Mouse (Mus musculus): ENCODE results near the gene Nop56. TPM values are rescaled to one million over a fixed set of nuclear protein-coding genes. Genes with fewer than 3 reads are reported as not detected.

Nop56 gene
- polyA plus RNA-seq, 1 experiment from 2014 or later, result 104 TPM

DNA sequence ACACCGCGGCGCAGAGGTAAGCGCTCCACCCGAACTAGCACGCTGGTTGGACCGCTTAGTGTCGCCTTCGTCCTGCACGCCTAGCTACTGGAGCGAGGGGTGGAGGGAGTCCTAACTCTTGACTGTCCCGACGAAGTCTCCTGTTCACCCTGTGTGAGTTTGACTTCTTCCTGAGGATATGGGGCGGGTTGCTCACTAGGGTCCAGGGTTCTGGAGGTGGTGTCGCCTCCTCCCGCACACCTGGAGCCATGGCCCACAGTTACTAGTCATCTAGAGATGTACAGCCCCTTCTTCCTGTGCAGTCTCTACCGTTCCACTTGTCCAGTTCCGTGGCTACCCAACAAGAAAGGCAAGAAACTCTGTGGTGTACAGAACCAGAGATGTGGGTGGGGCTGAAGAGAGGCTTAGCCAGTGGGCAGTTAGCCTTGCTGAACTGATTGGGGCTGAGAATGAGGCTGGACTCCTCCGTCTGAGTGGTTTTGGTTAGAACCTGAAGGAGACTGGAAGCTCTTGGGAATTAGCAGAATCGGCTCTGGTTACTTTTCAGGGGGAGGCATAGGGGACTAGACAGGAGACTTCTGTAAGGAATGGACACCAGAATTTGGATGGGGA, 22.0 kb downstream of the Nop56 start:
- no peak overlapping the region for H3K27ac ChIP-seq (replicated peaks)

DNA sequence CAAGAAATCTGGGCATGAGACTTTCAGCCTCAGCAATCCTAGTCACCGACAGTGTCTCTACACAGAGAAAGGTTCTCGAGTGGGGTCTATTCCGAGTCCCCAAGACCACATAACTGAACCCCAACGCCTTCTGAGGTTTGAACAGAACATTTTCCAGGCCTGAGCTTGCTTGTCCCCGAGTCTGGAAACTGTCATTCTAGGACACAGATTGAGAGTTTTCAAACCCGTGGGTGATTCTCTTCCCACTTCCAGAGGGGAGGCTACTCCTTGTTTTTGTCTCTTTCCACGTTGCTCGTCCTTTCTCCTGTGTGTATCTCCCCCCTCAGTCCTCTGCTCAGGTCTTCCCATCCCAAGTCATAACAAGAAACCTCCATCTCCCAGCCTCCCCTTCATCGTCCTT, 23.4 kb downstream of the Nop56 start:
- TF ChIP-seq EP300 (optimal IDR thresholded peaks at IDR 0.05) (no peak), CTCF (IDR thresholded peaks at IDR 0.05; ENCODE audit: low read depth) (no peak)
- Histone ChIP-seq H3K27me3 (ENCODE audit: control insufficient read depth, insufficient read depth, low read length) (no peaks in the 10 kb centered on the region), H3K4me1 (replicated peaks; ENCODE audit: control insufficient read depth, insufficient read depth) (no peaks in the 10 kb centered on the region), H3K9me3 (ENCODE audit: control insufficient read depth, low read length) (no peaks in the 10 kb centered on the region), H3K9ac (ENCODE audit: low read length) (no peak overlapping the region), H3K4me3 (ENCODE audit: low read depth, low read length) (no peak overlapping the region), H3K36me3 (ENCODE audit: control insufficient read depth, insufficient read depth, low read length) (no peaks in the 10 kb centered on the region), H3K27ac (replicated peaks) (no peak overlapping the region), H3K4me2 (replicated peaks; ENCODE audit: low read depth) (no peak overlapping the region)
- ATAC-seq (ENCODE audit: low FRiP score, low TSS enrichment), result no peak
- 86% methylated on average over 9 of the region's 9 CpGs for WGBS
- no peak for DNase-seq (ENCODE audit: low spot score)

More for the DNA sequence above, 22.0 kb downstream of the Nop56 start:
- TF ChIP-seq EP300 (optimal IDR thresholded peaks at IDR 0.05) (no peak), CTCF (IDR thresholded peaks at IDR 0.05; ENCODE audit: low read depth) (no peak)
- Histone ChIP-seq H3K27me3 (ENCODE audit: control insufficient read depth, insufficient read depth, low read length) (no peaks in the 10 kb centered on the region), H3K4me3 (ENCODE audit: low read depth, low read length) (peak overlapping the region; percentile 68), H3K36me3 (ENCODE audit: control insufficient read depth, insufficient read depth, low read length) (no peaks in the 10 kb centered on the region), H3K4me1 (replicated peaks; ENCODE audit: control insufficient read depth, insufficient read depth) (no peaks in the 10 kb centered on the region), H3K4me2 (replicated peaks; ENCODE audit: low read depth) (peak overlapping the region; percentile 70), H3K9me3 (ENCODE audit: control insufficient read depth, low read length) (no peaks in the 10 kb centered on the region), H3K9ac (ENCODE audit: low read length) (peak overlapping the region; percentile 75)
- ATAC-seq (ENCODE audit: low FRiP score, low TSS enrichment) (no peak), DNase-seq (ENCODE audit: low spot score) (peak; percentile 23)
- WGBS, result 3% methylated on average over 20 of the region's 20 CpGs

DNA sequence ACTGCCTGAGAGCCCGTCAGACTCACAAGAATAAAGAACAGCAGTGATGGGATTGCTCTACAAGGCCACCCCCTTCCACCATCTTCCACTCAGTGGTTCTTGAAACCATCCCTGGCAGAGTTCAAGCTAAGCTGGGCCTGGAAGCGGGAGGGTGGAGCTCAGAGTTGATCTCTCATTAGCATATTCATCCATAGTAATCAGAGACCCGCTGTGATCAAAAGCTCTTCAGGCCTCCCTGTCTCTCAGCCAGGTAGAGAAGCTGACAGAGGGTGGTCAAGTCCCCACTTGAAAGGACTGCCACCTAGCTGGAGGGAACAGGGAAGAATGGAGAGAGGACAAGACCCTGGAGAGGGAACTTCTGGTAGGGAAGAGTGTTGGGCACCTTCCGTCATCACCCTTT, 28.8 kb downstream of the Nop56 start:
- WGBS, result 69% methylated on average over 4 of the region's 4 CpGs
- TF ChIP-seq CTCF (IDR thresholded peaks at IDR 0.05; ENCODE audit: low read depth), result no peak
- no peak for TF ChIP-seq EP300 (optimal IDR thresholded peaks at IDR 0.05)
- no peaks in the 10 kb centered on the region for H3K9me3 ChIP-seq (ENCODE audit: control insufficient read depth, low read length)
- no peaks in the 10 kb centered on the region for H3K4me1 ChIP-seq (replicated peaks; ENCODE audit: control insufficient read depth, insufficient read depth)
- H3K9ac ChIP-seq (ENCODE audit: low read length), result no peak overlapping the region
- H3K27me3 ChIP-seq (ENCODE audit: control insufficient read depth, insufficient read depth, low read length), result no peaks in the 10 kb centered on the region
- no peak overlapping the region for H3K4me2 ChIP-seq (replicated peaks; ENCODE audit: low read depth)
- H3K36me3 ChIP-seq (ENCODE audit: control insufficient read depth, insufficient read depth, low read length), result no peaks in the 10 kb centered on the region
- DNase-seq (ENCODE audit: low spot score), result no peak
- H3K27ac ChIP-seq (replicated peaks), result no peak overlapping the region
- no peak for ATAC-seq (ENCODE audit: low FRiP score, low TSS enrichment)
- no peak overlapping the region for H3K4me3 ChIP-seq (ENCODE audit: low read depth, low read length)

DNA sequence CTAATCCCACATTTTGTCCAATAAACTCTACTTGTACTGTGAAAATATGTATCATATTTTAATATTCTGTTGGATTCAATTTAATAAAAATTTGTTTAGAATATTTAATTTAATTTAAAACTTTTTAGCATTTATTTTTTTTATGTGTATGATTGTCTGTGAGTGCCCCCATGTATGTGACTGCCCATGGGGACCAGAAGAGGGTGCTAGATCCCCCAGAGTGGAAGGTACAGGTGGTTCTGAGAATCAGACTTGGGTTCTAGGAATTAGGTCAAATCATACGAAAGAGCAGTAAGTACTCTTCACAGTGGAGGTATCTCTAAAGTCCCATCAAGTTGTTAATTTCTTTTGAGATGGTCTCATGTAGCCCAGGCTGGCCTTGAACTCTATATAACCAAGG, 52.8 kb downstream of the Nop56 start:
- no peak for ATAC-seq (ENCODE audit: low FRiP score, low TSS enrichment)
- WGBS, result 71% methylated on average over 1 of the region's 1 CpGs
- no peaks in the 10 kb centered on the region for H3K9me3 ChIP-seq (ENCODE audit: control insufficient read depth, low read length)
- no peak overlapping the region for H3K9ac ChIP-seq (ENCODE audit: low read length)
- H3K4me3 ChIP-seq (ENCODE audit: low read depth, low read length), result no peak overlapping the region
- TF ChIP-seq EP300 (optimal IDR thresholded peaks at IDR 0.05), result no peak
- TF ChIP-seq CTCF (IDR thresholded peaks at IDR 0.05; ENCODE audit: low read depth), result 0 out of 2 replicates have a peak, but pooled peaks have one; percentile 6
- H3K27ac ChIP-seq (replicated peaks), result no peak overlapping the region
- H3K36me3 ChIP-seq (ENCODE audit: control insufficient read depth, insufficient read depth, low read length), result no peaks in the 10 kb centered on the region
- DNase-seq (ENCODE audit: low spot score), result no peak
- no peak overlapping the region for H3K4me2 ChIP-seq (replicated peaks; ENCODE audit: low read depth)
- H3K27me3 ChIP-seq (ENCODE audit: control insufficient read depth, insufficient read depth, low read length), result no peaks in the 10 kb centered on the region
- no peaks in the 10 kb centered on the region for H3K4me1 ChIP-seq (replicated peaks; ENCODE audit: control insufficient read depth, insufficient read depth)

Other genes starting within 250 kb of the Nop56 start
- not detected in 2 replicates for gene Tgm6, start 162.0 kb upstream of the Nop56 start, polyA plus RNA-seq (2015; fragmentation: Nextera tagmentation; extraction: Ambion mirVana)
- 306 and 318 TPM in 2 replicates for gene Snrpb, start 95.0 kb upstream of the Nop56 start, polyA plus RNA-seq (2015; fragmentation: Nextera tagmentation; extraction: Ambion mirVana)
- gene Tmc2, start 79.2 kb upstream of the Nop56 start, polyA plus RNA-seq (2015; fragmentation: Nextera tagmentation; extraction: Ambion mirVana), result 0.02 TPM in 1 of 2 replicates, not detected in the other
- gene Idh3b, start 10.1 kb downstream of the Nop56 start, polyA plus RNA-seq (2015; fragmentation: Nextera tagmentation; extraction: Ambion mirVana), result 126 and 135 TPM in 2 replicates
- gene Ebf4, start 20.7 kb downstream of the Nop56 start, polyA plus RNA-seq (2015; fragmentation: Nextera tagmentation; extraction: Ambion mirVana), result 1.1 and 1.3 TPM in 2 replicates
- gene Cpxm1, start 123.1 kb downstream of the Nop56 start, polyA plus RNA-seq (2015; fragmentation: Nextera tagmentation; extraction: Ambion mirVana), result 14.6 and 19.1 TPM in 2 replicates
- gene Gm28372, start 130.8 kb downstream of the Nop56 start, polyA plus RNA-seq (2015; fragmentation: Nextera tagmentation; extraction: Ambion mirVana), result not detected in 2 replicates
- gene 1700020A23Rik, start 130.8 kb downstream of the Nop56 start, polyA plus RNA-seq (2015; fragmentation: Nextera tagmentation; extraction: Ambion mirVana), result not detected in 2 replicates
- not detected in 2 replicates for gene Tmem239, start 132.0 kb downstream of the Nop56 start, polyA plus RNA-seq (2015; fragmentation: Nextera tagmentation; extraction: Ambion mirVana)
- 37.0 and 38.9 TPM in 2 replicates for gene Vps16, start 149.9 kb downstream of the Nop56 start, polyA plus RNA-seq (2015; fragmentation: Nextera tagmentation; extraction: Ambion mirVana)
- gene Pced1a, start 150.3 kb downstream of the Nop56 start, polyA plus RNA-seq (2015; fragmentation: Nextera tagmentation; extraction: Ambion mirVana), result 4.4 and 4.9 TPM in 2 replicates
- gene Ptpra, start 175.8 kb downstream of the Nop56 start, polyA plus RNA-seq (2015; fragmentation: Nextera tagmentation; extraction: Ambion mirVana), result 45.1 and 45.7 TPM in 2 replicates